ENCODE assay signal across 8 mouse cellular contexts in genomic region chr4:149103875-149104561, GRCm38 (mm10). TPM values are rescaled to one million over a fixed set of nuclear protein-coding genes. Genes with fewer than 3 reads are reported as not detected.
DNase-seq lines count a peak whose midpoint lies in the region; ATAC-seq lines count a peak whose summit lies in the region.

TSS of gene Dffa (plus strand) at chr4:149104146.

- H3K4me2 ChIP-seq in hindbrain, embryonic 13.5 days: peak within 1 kb of the TSS; percentile 93

- ATAC-seq in hindbrain, embryonic 13.5 days (ENCODE audit: low FRiP score): peak; percentile 87

- H3K4me3 ChIP-seq in hindbrain, embryonic 13.5 days: peak within 1 kb of the TSS; percentile 82

- 1% methylated on average over 35 of the region's 35 CpGs for WGBS in hindbrain, embryonic 13.5 days

- H3K9ac ChIP-seq in hindbrain, embryonic 13.5 days: peak within 1 kb of the TSS; percentile 91

- H3K4me1 ChIP-seq in hindbrain, embryonic 13.5 days (replicated peaks): peaks cover 10% of the 10 kb centered on the region

- H3K27ac ChIP-seq in hindbrain, embryonic 13.5 days: peak within 1 kb of the TSS; percentile 52

- no peaks in the 10 kb centered on the region for H3K9me3 ChIP-seq in hindbrain, embryonic 13.5 days

- H3K27me3 ChIP-seq in hindbrain, embryonic 13.5 days: no peaks in the 10 kb centered on the region

- DNase-seq in NIH3T3 (ENCODE audit: low read depth): peak; percentile 88
- peak; percentile 96 to 97 for DNase-seq in cerebellum, postnatal 10 days
- DNase-seq in frontal cortex, postnatal 14 days (ENCODE audit: low spot score in 2 of 2): peak; percentile 83 to 84
- DNase-seq in layer of hippocampus, postnatal 25 days (ENCODE audit: extremely low spot score in 1 of 2, low spot score in 1 of 2): peak; percentile 77 to 86
- peak; percentile 95 for DNase-seq in lung, postnatal 25 days (ENCODE audit: low spot score)
- DNase-seq in retina, embryonic 14.5 days (ENCODE audit: low spot score): peak; percentile 94
- DNase-seq in thymus, postnatal 4 days: peak; percentile 94

- H3K36me3 ChIP-seq in hindbrain, embryonic 13.5 days: peaks cover 30% of the 10 kb centered on the region

RNA-seq across cellular contexts. Expression of gene Dffa, which starts in this region (rescaled TPM):
- 27.0 and 29.1 TPM in 2 replicates for polyA plus RNA-seq in hindbrain, embryonic 13.5 days (2015; fragmentation: Nextera tagmentation; extraction: Ambion mirVana)
- 10 to 100 TPM; 41.2 to 48.9 TPM for total RNA-seq in layer of hippocampus, postnatal 25 days (2021)

Comparison
In these comparisons a context has a peak if more than half of its experiments do, and no peak if none do; other contexts are left out.
1. Peak in every context shown above with its lines: DNase-seq, ATAC-seq, H3K4me3 ChIP-seq and H3K27ac ChIP-seq.